Mouse (Mus musculus) midbrain, embryonic 14.5 days (tissue): ENCODE measurements around the gene Erich6. TPM values are rescaled to one million over a fixed set of nuclear protein-coding genes. Genes with fewer than 3 reads are reported as not detected.

ENCODE experiments used
- ATAC-seq: fragments of 200-750 bp; cut with Nextera tagmentation; 2 replicates; pipeline ENCODE4 v1.8.0; 2017; ENCODE audit warnings: moderate number of reproducible peaks, moderate library complexity; ENCODE audit not compliant: low FRiP score, low TSS enrichment
- DNase-seq: peaks from one replicate; pipeline ENCODE4 v3.0.0-alpha.2; 2015
- H3K27ac ChIP-seq: fragments of 300-500 bp; sonication (generic); replicated peaks from 2 replicates; pipeline ENCODE4 v1.5.1; 2014; ENCODE audit warnings: mild to moderate bottlenecking, low read depth, low read length, moderate library complexity
- H3K27me3 ChIP-seq: fragments of 300-500 bp; sonication (generic); 2 replicates; pipeline ENCODE4 v1.6.1; 2014; ENCODE audit warnings: low read length, control low read depth, mixed read lengths; ENCODE audit not compliant: control insufficient read depth, insufficient read depth
- H3K36me3 ChIP-seq: fragments of 300-500 bp; sonication (generic); 2 replicates; pipeline ENCODE4 v1.6.1; 2014; ENCODE audit warnings: low read length, control low read depth; ENCODE audit not compliant: control insufficient read depth, insufficient read depth
- H3K4me1 ChIP-seq: fragments of 300-500 bp; sonication (generic); 2 replicates; pipeline ENCODE4 v1.6.1; 2014; ENCODE audit warnings: mild to moderate bottlenecking, antibody characterized with exemption, low read length, control low read depth; ENCODE audit not compliant: control insufficient read depth, insufficient read depth
- H3K4me2 ChIP-seq: fragments of 300-500 bp; sonication (generic); 2 replicates; pipeline ENCODE4 v1.6.1; 2014; ENCODE audit warnings: mild to moderate bottlenecking, low read length, moderate library complexity
- H3K4me3 ChIP-seq: fragments of 300-500 bp; sonication (generic); replicated peaks from 2 replicates; pipeline ENCODE4 v1.5.1; 2014; ENCODE audit warnings: low read depth, low read length
- H3K9ac ChIP-seq: fragments of 300-500 bp; sonication (generic); replicated peaks from 2 replicates; pipeline ENCODE4 v1.6.1; 2014; ENCODE audit warnings: mild to moderate bottlenecking, low read length, moderate library complexity
- H3K9me3 ChIP-seq: fragments of 300-500 bp; sonication (generic); 2 replicates; pipeline ENCODE4 v1.6.1; 2016; ENCODE audit warnings: low read length, control low read depth, mixed read lengths; ENCODE audit not compliant: control insufficient read depth
- WGBS: fragments of 180-500 bp; shearing (Covaris S2); extraction: QIAGEN DNeasy Blood & Tissue Kit; methylation state at CpG from one replicate; pipeline ENCODE4 v1.1.7; 2014; 5-methylcytosine and 5-hydroxymethylcytosine counted together
- polyA plus RNA-seq: library from polyadenylated mRNA; unstranded; fragments of >200 nt; fragmentation: Nextera tagmentation; extraction: Ambion mirVana; gene quantifications from 2 replicates; pipeline ENCODE4 v1.2.1, GENCODE M21; 2014

The Erich6 gene
- polyA plus RNA-seq, 1 experiment from 2014 or later: 0.41 TPM

DNA sequence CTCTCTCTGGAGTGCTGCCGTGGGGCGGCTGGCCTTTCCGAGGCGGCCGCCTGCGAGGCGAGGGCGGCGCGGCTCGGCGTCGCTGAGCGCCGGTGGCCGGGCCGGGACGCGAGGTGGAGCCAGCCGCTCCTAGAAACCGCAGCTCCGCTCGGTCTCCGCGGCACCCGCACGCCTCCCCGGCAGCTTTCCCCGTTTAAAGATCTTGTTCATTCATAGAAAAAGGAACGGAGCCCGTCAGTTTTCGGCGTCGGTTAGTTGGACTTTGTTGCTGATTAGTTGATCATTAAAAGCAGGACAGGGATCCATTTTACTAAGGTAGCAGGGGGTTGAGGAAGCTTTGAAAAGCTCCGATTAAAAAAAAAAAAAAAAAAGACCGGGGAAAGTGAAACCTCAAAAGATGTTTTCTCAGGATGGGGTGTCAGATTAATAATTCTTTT is 59.9 kb downstream of the Erich6 start:
- Histone ChIP-seq H3K4me1 (peaks cover 20% of the 10 kb centered on the region), H3K9ac (peak overlapping the region; percentile 98), H3K4me2 (peak overlapping the region; percentile 60), H3K27me3 (no peaks in the 10 kb centered on the region), H3K36me3 (0 out of 2 replicates have a peak, but pooled peaks cover 5% of the 10 kb centered on the region), H3K4me3 (peak overlapping the region; percentile 89), H3K9me3 (no peaks in the 10 kb centered on the region), H3K27ac (peak overlapping the region; percentile 99)
- DNase-seq (peak; percentile 79), ATAC-seq (peak; percentile 78; the same call in 1 of the 2 replicates)
- under 1% methylated on average over 36 of the region's 36 CpGs for WGBS

DNA sequence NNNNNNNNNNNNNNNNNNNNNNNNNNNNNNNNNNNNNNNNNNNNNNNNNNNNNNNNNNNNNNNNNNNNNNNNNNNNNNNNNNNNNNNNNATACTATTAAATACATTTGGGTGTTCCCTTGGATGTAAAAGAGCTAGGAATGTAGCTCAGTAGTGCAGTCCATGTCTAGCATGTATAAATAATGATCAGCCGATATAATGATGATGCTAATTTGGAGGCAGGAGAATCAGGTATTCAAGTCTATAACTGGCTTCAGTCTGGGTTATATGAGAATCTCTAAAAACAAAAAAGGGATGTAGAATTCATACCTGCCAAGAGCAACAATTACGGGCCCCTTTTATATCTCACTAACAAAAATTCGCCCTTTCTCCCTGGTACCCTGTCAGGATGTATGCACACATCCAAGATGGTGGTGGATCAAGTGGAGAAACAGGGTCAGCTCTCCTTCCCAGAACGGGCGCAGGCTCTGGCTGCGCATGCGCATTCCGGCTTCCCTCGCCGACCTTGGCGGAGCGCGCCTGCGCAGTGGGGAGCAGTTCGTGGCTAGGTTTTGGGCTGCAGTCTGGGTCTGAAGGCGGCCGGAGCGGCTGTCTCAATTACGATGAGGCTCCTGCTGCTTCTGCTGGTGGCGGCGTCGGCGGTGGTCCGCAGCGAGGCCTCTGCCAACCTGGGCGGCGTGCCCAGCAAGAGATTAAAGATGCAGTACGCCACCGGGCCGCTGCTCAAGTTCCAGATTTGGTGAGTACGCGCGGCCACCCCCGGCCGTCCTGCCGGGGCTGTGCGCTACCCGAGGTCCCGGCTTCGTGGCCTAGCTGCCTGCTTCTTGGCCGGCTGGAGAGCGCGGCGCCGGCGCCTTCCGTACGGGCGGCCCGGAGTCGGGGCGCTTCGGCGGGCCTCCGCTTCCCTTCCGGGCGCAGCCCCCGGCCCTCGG is 60.6 kb downstream of the Erich6 start, which contains the start of gene Selenot:
Gene Selenot (plus strand): TSS at position 500 of the 930 bp plus-strand sequence.
- peak within 1 kb of the TSS; percentile 98 for H3K9ac ChIP-seq
- peak within 1 kb of the TSS; percentile 60 for H3K4me2 ChIP-seq
- ATAC-seq (peak; percentile 94), DNase-seq (peak; percentile 99)
- H3K4me1 ChIP-seq: peaks cover 18% of the 10 kb centered on the region
- H3K36me3 ChIP-seq: 0 out of 2 replicates have a peak, but pooled peaks cover 5% of the 10 kb centered on the region
- H3K27ac ChIP-seq: peak within 1 kb of the TSS; percentile 99
- H3K27me3 ChIP-seq: no peaks in the 10 kb centered on the region
- no peaks in the 10 kb centered on the region for H3K9me3 ChIP-seq
- peak within 1 kb of the TSS; percentile 89 for H3K4me3 ChIP-seq
- under 1% methylated on average over 59 of the region's 59 CpGs for WGBS

GRCm38 (mm10) chr3:58570821-58571220 is 66.2 kb downstream of the Erich6 start:
- no peaks in the 10 kb centered on the region for H3K36me3 ChIP-seq
- WGBS: 90% methylated on average over 3 of the region's 3 CpGs

More at GRCm38 (mm10) chr3:58570821-58571220, 66.2 kb downstream of the Erich6 start:
- Histone ChIP-seq H3K4me1 (peaks cover 3% of the 10 kb centered on the region; the same call in 1 of the 2 replicates), H3K4me2 (no peak overlapping the region), H3K9me3 (no peaks in the 10 kb centered on the region), H3K27me3 (no peaks in the 10 kb centered on the region), H3K27ac (no peak overlapping the region), H3K9ac (no peak overlapping the region), H3K4me3 (no peak overlapping the region)
- DNase-seq: no peak
- no peak for ATAC-seq

Other genes with a start within 250 kb of the Erich6 start
- gene Tsc22d2, start 222.5 kb downstream of the Erich6 start, polyA plus RNA-seq: 14.5 and 14.6 TPM in 2 replicates
- gene Eif2a, start 111.4 kb downstream of the Erich6 start, polyA plus RNA-seq: 35.3 and 43.5 TPM in 2 replicates
- 45.1 and 69.1 TPM in 2 replicates for gene Serp1, start 111.3 kb downstream of the Erich6 start, polyA plus RNA-seq
- gene Selenot, start 60.6 kb downstream of the Erich6 start, polyA plus RNA-seq: 33.9 and 36.7 TPM in 2 replicates
- 9.9 and 11.8 TPM in 2 replicates for gene Siah2, start 55.2 kb upstream of the Erich6 start, polyA plus RNA-seq
- not detected in 2 replicates for gene Mindy4b-ps, start 185.1 kb upstream of the Erich6 start, polyA plus RNA-seq
- gene Clrn1, start 248.1 kb upstream of the Erich6 start, polyA plus RNA-seq: 0.51 and 0.63 TPM in 2 replicates